Mouse (Mus musculus): ENCODE data around the gene Gm6509.
"Not testable (repeated sequence)": the region's sequence is repeated elsewhere in the genome, so short reads cannot be mapped to it uniquely, and the experiment has no call there.

- not testable (repeated sequence) for TF ChIP-seq CHD2 (IDR thresholded peaks at IDR 0.05; ENCODE audit: low read depth, low read length); MAFK (IDR thresholded peaks at IDR 0.05; ENCODE audit: insufficient read depth, low read depth, low read length)
Measured at GRCm38 (mm10) chr5:94648082-94648481, 24.3 kb downstream of the Gm6509 start, which contains the start of gene Gm6205.

All from ES-E14 (cell line).